Mouse (Mus musculus) intestine, embryonic 16.5 days (tissue): ENCODE data around the gene Clic1. TPM values are rescaled to one million over a fixed set of nuclear protein-coding genes. Genes with fewer than 3 reads are reported as not detected.

Experiments used
- ATAC-seq: fragments of 200-750 bp; cut with Nextera tagmentation; 2 replicates; pipeline ENCODE4 v1.8.0; 2017; ENCODE audit warnings: moderate TSS enrichment, moderate library complexity
- H3K27ac ChIP-seq: fragments of 300-500 bp; sonication (generic); 2 replicates; pipeline ENCODE4 v1.5.1; 2014; ENCODE audit warnings: mild to moderate bottlenecking, low read length
- H3K27me3 ChIP-seq: fragments of 300-500 bp; sonication (generic); replicated peaks from 2 replicates; pipeline ENCODE4 v1.6.1; 2014; ENCODE audit warnings: low read length, control low read depth, mixed read lengths; ENCODE audit not compliant: control insufficient read depth, insufficient read depth
- H3K36me3 ChIP-seq: fragments of 300-500 bp; sonication (generic); 2 replicates; pipeline ENCODE4 v1.6.1; 2014; ENCODE audit warnings: low read length, control low read depth; ENCODE audit not compliant: control insufficient read depth, insufficient read depth
- H3K4me1 ChIP-seq: fragments of 300-500 bp; sonication (generic); 2 replicates; pipeline ENCODE4 v1.6.1; 2014; ENCODE audit warnings: low read length, control low read depth, mixed read lengths; ENCODE audit not compliant: control insufficient read depth, insufficient read depth
- H3K4me2 ChIP-seq: fragments of 300-500 bp; sonication (generic); 2 replicates; pipeline ENCODE4 v1.6.1; 2014; ENCODE audit warnings: low read depth, low read length, control low read depth
- H3K4me3 ChIP-seq: fragments of 300-500 bp; sonication (generic); 2 replicates; pipeline ENCODE4 v1.5.1; 2014; ENCODE audit warnings: mild to moderate bottlenecking, low read length
- H3K9ac ChIP-seq: fragments of 300-500 bp; sonication (generic); 2 replicates; pipeline ENCODE4 v1.6.1; 2014; ENCODE audit warnings: low read depth, low read length
- H3K9me3 ChIP-seq: fragments of 300-500 bp; sonication (generic); 2 replicates; pipeline ENCODE4 v1.6.1; 2016; ENCODE audit warnings: low read length, control low read depth; ENCODE audit not compliant: control insufficient read depth
- WGBS: fragments of 180-500 bp; shearing (Covaris S2); extraction: QIAGEN DNeasy Blood & Tissue Kit; methylation state at CpG from one replicate; pipeline ENCODE4 v1.1.7; 2014; 5-methylcytosine and 5-hydroxymethylcytosine counted together
- polyA plus RNA-seq: library from polyadenylated mRNA; unstranded; fragments of >200 nt; fragmentation: Nextera tagmentation; extraction: Ambion mirVana; gene quantifications from 2 replicates; pipeline ENCODE4 v1.2.1, GENCODE M21; 2015

The Clic1 gene
- polyA plus RNA-seq, 1 experiment from 2014 or later = 416 TPM

- H3K4me2 ChIP-seq = peak within 1 kb of the TSS; percentile 67
- peak within 1 kb of the TSS; percentile 84 for H3K9ac ChIP-seq
- H3K27me3 ChIP-seq = no peaks in the 10 kb centered on the region
- peak; percentile 85 for ATAC-seq
- H3K4me3 ChIP-seq = peak within 1 kb of the TSS; percentile 72
- H3K27ac ChIP-seq = peak within 1 kb of the TSS; percentile 90
- peaks cover 24% of the 10 kb centered on the region for H3K36me3 ChIP-seq
- under 1% methylated on average over 57 of the region's 57 CpGs for WGBS
- no peaks in the 10 kb centered on the region for H3K9me3 ChIP-seq
- H3K4me1 ChIP-seq = peaks cover 31% of the 10 kb centered on the region
These were observed 9.4 kb downstream of the Clic1 start, which contains the start of gene Ddah2 for GRCm38 (mm10) chr17:35058911-35059892. Gene Ddah2, plus strand, starts transcription at chr17:35059035.

- no peaks in the 10 kb centered on the region for H3K27me3 ChIP-seq
- ATAC-seq = no peak
- no peaks in the 10 kb centered on the region for H3K9me3 ChIP-seq
- H3K36me3 ChIP-seq = peaks cover 19% of the 10 kb centered on the region
- peak overlapping the region; percentile 72 for H3K4me3 ChIP-seq
- peak overlapping the region; percentile 67 for H3K4me2 ChIP-seq
- WGBS = 20% methylated on average over 14 of the region's 14 CpGs
- no peak overlapping the region for H3K27ac ChIP-seq
- peak overlapping the region; percentile 84 for H3K9ac ChIP-seq
- peaks cover 34% of the 10 kb centered on the region for H3K4me1 ChIP-seq
These were observed 10.3 kb downstream of the Clic1 start for GRCm38 (mm10) chr17:35060071-35060470.

DNA sequence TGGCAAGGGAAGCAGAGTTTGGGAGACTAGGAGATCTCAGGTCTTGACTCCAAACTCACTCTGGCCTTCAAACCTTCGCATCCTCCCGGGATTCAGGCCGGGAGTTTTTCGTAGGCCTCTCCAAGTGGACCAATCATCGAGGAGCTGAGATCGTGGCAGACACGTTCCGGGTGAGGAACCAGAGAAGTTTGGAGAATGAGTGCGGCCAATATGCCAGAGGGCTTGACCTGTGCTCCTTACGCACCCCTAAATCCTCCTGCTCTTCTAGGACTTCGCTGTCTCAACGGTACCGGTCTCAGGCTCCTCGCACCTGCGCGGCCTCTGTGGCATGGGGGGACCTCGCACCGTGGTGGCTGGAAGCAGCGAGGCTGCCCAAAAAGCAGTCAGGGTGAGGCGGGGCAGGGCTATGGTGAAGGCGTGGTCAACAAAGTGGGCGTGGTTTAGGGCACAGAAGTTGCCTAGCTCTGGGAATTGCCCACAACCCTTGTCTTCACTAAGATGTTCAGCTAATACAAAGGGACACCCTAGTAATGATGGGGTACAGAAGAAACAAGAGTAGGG is 11.1 kb downstream of the Clic1 start:
- Histone ChIP-seq H3K4me2 (peak overlapping the region; percentile 67), H3K9ac (peak overlapping the region; percentile 84; the same call in 1 of the 2 replicates), H3K27ac (no peak overlapping the region), H3K36me3 (peaks cover 14% of the 10 kb centered on the region), H3K4me3 (peak overlapping the region; percentile 72; the same call in 1 of the 2 replicates), H3K9me3 (no peaks in the 10 kb centered on the region), H3K27me3 (no peaks in the 10 kb centered on the region), H3K4me1 (peaks cover 38% of the 10 kb centered on the region)
- ATAC-seq = no peak
- 57% methylated on average over 22 of the region's 22 CpGs for WGBS

GRCm38 (mm10) chr17:35061299-35061698 is 11.5 kb downstream of the Clic1 start:
- H3K36me3 ChIP-seq = peaks cover 9% of the 10 kb centered on the region
- H3K9ac ChIP-seq = no peak overlapping the region; the same call in 1 of the 2 replicates
- WGBS = 75% methylated on average over 8 of the region's 8 CpGs
- H3K27me3 ChIP-seq = no peaks in the 10 kb centered on the region
- no peaks in the 10 kb centered on the region for H3K9me3 ChIP-seq
- no peak overlapping the region for H3K27ac ChIP-seq
- H3K4me3 ChIP-seq = no peak overlapping the region
- no peak overlapping the region for H3K4me2 ChIP-seq
- peaks cover 38% of the 10 kb centered on the region for H3K4me1 ChIP-seq
- no peak for ATAC-seq

DNA sequence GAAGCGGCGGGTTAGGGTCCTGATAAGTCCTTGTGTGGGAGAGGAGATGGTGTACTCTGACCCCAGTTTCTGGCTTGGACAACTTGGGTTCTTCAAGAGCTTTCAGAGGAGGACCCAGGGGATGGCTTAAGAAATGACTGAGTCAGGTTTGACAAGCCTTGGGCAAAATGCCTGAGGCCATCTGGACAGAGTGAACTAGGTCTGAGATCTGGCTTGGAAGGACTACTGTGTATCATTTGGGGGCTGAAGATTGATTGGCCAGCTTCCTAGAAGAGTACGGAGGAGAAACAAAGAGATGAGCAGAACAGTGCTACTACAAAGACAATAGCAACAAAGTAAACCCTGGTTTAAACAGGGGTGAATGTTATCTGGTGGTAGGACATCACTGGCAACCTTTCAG is 13.7 kb downstream of the Clic1 start:
- Histone ChIP-seq H3K9ac (no peak overlapping the region), H3K4me3 (no peak overlapping the region), H3K36me3 (no peaks in the 10 kb centered on the region), H3K4me1 (peaks cover 35% of the 10 kb centered on the region), H3K27me3 (no peaks in the 10 kb centered on the region), H3K27ac (no peak overlapping the region), H3K9me3 (no peaks in the 10 kb centered on the region), H3K4me2 (no peak overlapping the region)
- ATAC-seq = no peak
- 84% methylated on average over 3 of the region's 3 CpGs for WGBS

DNA sequence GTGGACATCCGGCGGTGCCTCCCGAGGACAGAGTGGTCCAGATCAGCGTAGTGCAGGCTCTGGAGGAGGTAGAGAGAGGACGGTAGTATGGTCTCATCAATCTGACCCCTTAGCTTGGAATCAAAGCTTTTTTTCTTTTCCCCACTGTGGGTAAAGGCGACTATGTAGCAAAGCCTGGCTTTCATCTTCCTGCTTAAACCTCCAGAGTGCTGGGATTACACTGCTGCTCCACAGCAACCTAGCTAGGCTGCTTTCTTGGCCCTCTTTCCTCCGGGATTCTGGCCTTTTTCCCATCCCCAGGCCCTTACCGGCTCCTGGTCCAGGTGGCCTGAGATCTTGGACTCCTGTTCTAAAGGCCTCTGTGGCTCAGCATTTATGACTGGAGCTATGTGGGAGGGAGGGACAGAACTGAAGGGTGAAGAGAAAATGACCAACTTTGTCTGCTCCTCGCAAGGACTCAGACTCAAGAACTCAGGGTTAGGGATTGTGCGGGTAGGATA is 14.7 kb downstream of the Clic1 start:
- Histone ChIP-seq H3K27ac (peak overlapping the region; percentile 79), H3K4me2 (peak overlapping the region; percentile 69), H3K9me3 (no peaks in the 10 kb centered on the region), H3K4me1 (peaks cover 33% of the 10 kb centered on the region), H3K4me3 (peak overlapping the region; percentile 50), H3K9ac (peak overlapping the region; percentile 59; the same call in 1 of the 2 replicates), H3K36me3 (no peaks in the 10 kb centered on the region), H3K27me3 (no peaks in the 10 kb centered on the region; the same call in 1 of the 2 replicates)
- 26% methylated on average over 10 of the region's 10 CpGs for WGBS
- ATAC-seq = peak; percentile 19

DNA sequence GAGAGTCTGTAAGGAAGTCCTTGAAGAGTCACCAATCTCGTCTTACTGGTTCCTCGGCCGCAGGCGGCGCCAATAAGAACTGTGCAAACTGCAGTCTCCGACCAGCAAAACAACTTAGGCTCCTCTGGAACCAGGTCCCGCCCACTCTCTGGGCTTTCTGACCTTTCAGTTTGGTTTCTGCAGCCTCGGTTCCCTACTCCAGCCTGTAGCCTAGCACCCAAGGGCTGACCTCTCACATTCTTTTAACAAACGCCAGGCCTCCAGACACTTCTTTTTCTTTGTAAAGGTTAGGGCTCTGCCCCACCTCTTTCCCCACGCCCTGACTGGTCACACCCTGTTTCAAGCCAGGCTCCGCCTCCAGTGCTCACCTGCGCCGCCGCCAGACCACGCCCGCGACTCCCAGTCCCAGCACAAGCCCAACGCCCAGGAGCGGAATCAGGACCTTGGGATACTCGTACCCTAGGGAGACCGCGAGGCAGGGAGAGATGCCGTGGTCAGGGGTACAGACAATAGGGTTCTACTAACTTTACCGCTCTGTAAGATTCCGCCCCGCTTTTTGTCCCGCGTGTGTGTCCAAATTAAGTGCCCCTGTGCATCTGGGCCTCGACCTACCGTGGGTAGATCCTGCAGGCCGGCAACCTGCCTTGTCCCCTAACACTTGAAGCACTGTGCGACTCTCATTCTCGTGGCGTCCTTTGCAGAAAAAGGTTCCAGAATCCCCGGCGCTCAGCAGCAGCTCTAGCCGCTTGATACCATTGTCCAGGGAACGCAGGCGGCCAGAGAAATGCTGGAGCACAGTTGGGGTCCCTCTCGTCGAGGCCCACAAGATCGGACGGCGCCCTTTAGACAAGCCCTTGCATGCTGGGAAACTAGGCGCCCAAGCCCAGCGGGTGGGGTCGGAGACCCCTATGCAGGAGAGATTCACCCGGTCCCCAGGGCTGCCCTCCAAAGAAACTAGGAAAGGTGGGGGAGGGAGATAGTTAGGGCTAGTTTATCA is 15.5 kb downstream of the Clic1 start, which contains the start of gene Ly6g6c:
Gene Ly6g6c, plus strand, starts transcription at position 438 of the 997 bp plus-strand sequence.
- peaks cover 29% of the 10 kb centered on the region for H3K4me1 ChIP-seq
- peak within 1 kb of the TSS; percentile 79 for H3K27ac ChIP-seq
- H3K36me3 ChIP-seq = no peaks in the 10 kb centered on the region
- peak; percentile 90 for ATAC-seq
- peak within 1 kb of the TSS; percentile 59 for H3K9ac ChIP-seq
- peak within 1 kb of the TSS; percentile 69 for H3K4me2 ChIP-seq
- H3K4me3 ChIP-seq = peak within 1 kb of the TSS; percentile 50
- H3K9me3 ChIP-seq = no peaks in the 10 kb centered on the region
- no peaks in the 10 kb centered on the region; the same call in 1 of the 2 replicates for H3K27me3 ChIP-seq
- 4% methylated on average over 48 of the region's 48 CpGs for WGBS

DNA sequence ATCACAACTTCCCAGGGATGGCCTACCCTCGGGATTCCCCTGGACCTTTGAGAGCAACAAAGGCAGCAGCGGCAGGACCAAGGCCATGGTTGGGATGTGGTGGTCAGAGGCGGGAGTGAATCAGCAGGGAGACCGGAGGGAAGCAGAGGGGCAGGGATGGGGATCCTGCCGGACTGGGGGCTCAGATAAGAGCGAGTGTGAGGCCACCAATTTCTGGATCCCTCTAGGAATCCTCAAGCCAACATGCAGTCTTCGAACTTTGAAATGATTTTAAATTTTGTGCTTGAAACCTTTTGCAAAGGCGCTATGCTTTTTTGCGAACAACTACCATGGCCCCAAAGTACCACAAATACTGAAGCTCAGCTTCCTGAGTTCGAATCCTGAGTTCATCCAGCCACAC is 16.3 kb downstream of the Clic1 start, which contains the start of gene Mpig6b:
Gene Mpig6b, minus strand, starts transcription at position 101 of the 400 bp plus-strand sequence.
- H3K4me2 ChIP-seq = peak within 1 kb of the TSS; percentile 69
- 63% methylated on average over 10 of the region's 10 CpGs for WGBS

More for the DNA sequence above, 16.3 kb downstream of the Clic1 start, which contains the start of gene Mpig6b:
- Histone ChIP-seq H3K4me3 (peak within 1 kb of the TSS; percentile 50), H3K9me3 (no peaks in the 10 kb centered on the region), H3K9ac (peak within 1 kb of the TSS; percentile 59), H3K36me3 (no peaks in the 10 kb centered on the region), H3K27me3 (no peaks in the 10 kb centered on the region; the same call in 1 of the 2 replicates), H3K27ac (peak within 1 kb of the TSS; percentile 79), H3K4me1 (peaks cover 23% of the 10 kb centered on the region)
- no peak for ATAC-seq
